Mouse (Mus musculus): ENCODE data around the gene Mtfmt. TPM values are rescaled to one million over a fixed set of nuclear protein-coding genes. Genes with fewer than 3 reads are reported as not detected.

The Mtfmt gene
- 20.0 and 20.8 TPM in 2 replicates for polyA plus RNA-seq (2014; fragmentation: Nextera tagmentation; extraction: Ambion mirVana)

- H3K36me3 ChIP-seq (replicated peaks; ENCODE audit: control insufficient read depth, insufficient read depth, low read depth, low read length): no peaks in the 10 kb centered on the region
- DNase-seq (ENCODE audit: low spot score): peak; percentile 97
- H3K4me2 ChIP-seq (ENCODE audit: low read depth, low read length): peak within 1 kb of the TSS; percentile 72
- no peaks in the 10 kb centered on the region for H3K9me3 ChIP-seq (replicated peaks; ENCODE audit: control insufficient read depth, low read length)
- H3K4me1 ChIP-seq (ENCODE audit: control insufficient read depth, insufficient read depth, low read length): 0 out of 2 replicates have a peak, but pooled peaks cover 3% of the 10 kb centered on the region
- under 1% methylated on average over 54 of the region's 54 CpGs for WGBS
- peak within 1 kb of the TSS; percentile 93 for H3K4me3 ChIP-seq (ENCODE audit: low read depth, low read length)
- H3K27me3 ChIP-seq (ENCODE audit: control insufficient read depth, insufficient read depth, low read length): no peaks in the 10 kb centered on the region
- H3K27ac ChIP-seq (replicated peaks; ENCODE audit: low read depth, low read length): no peak within 1 kb of the TSS
- ATAC-seq (replicated peaks; ENCODE audit: insufficient number of reproducible peaks, low FRiP score, low TSS enrichment, low read depth): peak; percentile 85
- H3K9ac ChIP-seq (replicated peaks; ENCODE audit: low read length): peak within 1 kb of the TSS; percentile 84
Observed at GRCm38 (mm10) chr9:65435671-65436301, at the start of gene Mtfmt. Gene Mtfmt, plus strand, starts transcription at chr9:65435782.

DNA sequence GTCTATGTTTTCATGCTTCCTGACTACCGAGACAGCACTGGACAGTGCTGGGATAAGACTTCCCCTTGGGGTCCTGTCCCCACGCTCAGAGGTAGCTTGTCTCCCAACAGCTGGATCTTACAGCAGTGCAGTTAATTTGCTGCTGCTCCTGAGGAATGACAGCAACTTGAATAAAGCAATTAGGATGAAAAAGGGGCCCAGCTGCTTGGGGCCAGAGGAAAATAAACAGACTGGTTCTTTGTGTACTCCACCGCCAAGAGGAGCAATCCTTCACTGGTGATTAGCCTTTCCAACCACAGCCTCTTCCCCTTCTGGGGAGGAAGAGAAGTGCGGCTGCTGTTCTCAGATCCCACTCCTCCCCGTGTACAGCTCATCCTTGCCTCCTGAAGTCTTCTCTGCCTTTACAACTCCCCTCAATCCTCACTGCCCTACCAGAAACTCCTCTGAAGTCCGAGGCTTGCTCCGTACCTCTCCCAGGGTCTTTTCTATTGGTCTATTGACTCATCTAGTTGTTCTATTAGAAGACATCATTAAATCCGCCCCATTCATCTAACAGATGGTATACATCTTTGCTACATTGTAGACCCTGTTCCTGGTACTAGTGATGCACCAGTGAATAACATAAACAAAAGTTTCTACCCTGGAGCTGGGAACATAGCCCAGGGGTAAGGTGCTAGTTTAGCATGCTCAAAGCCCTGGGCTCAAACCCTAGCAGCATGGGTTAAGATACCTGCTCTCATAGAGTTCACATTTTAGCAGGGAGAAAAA, 49.0 kb upstream of the Mtfmt start:
- H3K9ac ChIP-seq (replicated peaks; ENCODE audit: low read length): no peak overlapping the region
- DNase-seq (ENCODE audit: low spot score) (peak; percentile 23), ATAC-seq (replicated peaks; ENCODE audit: insufficient number of reproducible peaks, low FRiP score, low TSS enrichment, low read depth) (no peak)
- no peaks in the 10 kb centered on the region for H3K36me3 ChIP-seq (replicated peaks; ENCODE audit: control insufficient read depth, insufficient read depth, low read depth, low read length)
- H3K9me3 ChIP-seq (replicated peaks; ENCODE audit: control insufficient read depth, low read length): no peaks in the 10 kb centered on the region
- H3K4me1 ChIP-seq (ENCODE audit: control insufficient read depth, insufficient read depth, low read length): no peaks in the 10 kb centered on the region
- WGBS: 25% methylated on average over 8 of the region's 8 CpGs
- peaks cover 16% of the 10 kb centered on the region for H3K27me3 ChIP-seq (ENCODE audit: control insufficient read depth, insufficient read depth, low read length)
- H3K27ac ChIP-seq (replicated peaks; ENCODE audit: low read depth, low read length): no peak overlapping the region
- H3K4me3 ChIP-seq (ENCODE audit: low read depth, low read length): no peak overlapping the region
- no peak overlapping the region for H3K4me2 ChIP-seq (ENCODE audit: low read depth, low read length)

- peak overlapping the region; percentile 36 for H3K4me3 ChIP-seq (ENCODE audit: low read depth, low read length)
- H3K27me3 ChIP-seq (ENCODE audit: control insufficient read depth, insufficient read depth, low read length): peaks cover 25% of the 10 kb centered on the region
- H3K4me1 ChIP-seq (ENCODE audit: control insufficient read depth, insufficient read depth, low read length): no peaks in the 10 kb centered on the region
- H3K9ac ChIP-seq (replicated peaks; ENCODE audit: low read length): peak overlapping the region; percentile 60
- H3K36me3 ChIP-seq (replicated peaks; ENCODE audit: control insufficient read depth, insufficient read depth, low read depth, low read length): no peaks in the 10 kb centered on the region
- no peak overlapping the region for H3K27ac ChIP-seq (replicated peaks; ENCODE audit: low read depth, low read length)
- 17% methylated on average over 96 of the region's 96 CpGs for WGBS
- peak; percentile 44; the same call in 1 of the 2 replicates for ATAC-seq (replicated peaks; ENCODE audit: insufficient number of reproducible peaks, low FRiP score, low TSS enrichment, low read depth)
- no peaks in the 10 kb centered on the region for H3K9me3 ChIP-seq (replicated peaks; ENCODE audit: control insufficient read depth, low read length)
- peak; percentile 54 for DNase-seq (ENCODE audit: low spot score)
- peak overlapping the region; percentile 50 for H3K4me2 ChIP-seq (ENCODE audit: low read depth, low read length)
Observed at GRCm38 (mm10) chr9:65390752-65391612, 44.6 kb upstream of the Mtfmt start.

- H3K27me3 ChIP-seq (ENCODE audit: control insufficient read depth, insufficient read depth, low read length): peaks cover 25% of the 10 kb centered on the region
- 37% methylated on average over 8 of the region's 8 CpGs for WGBS
- H3K27ac ChIP-seq (replicated peaks; ENCODE audit: low read depth, low read length): no peak within 1 kb of the TSS
Observed at GRCm38 (mm10) chr9:65391613-65391964, 44.0 kb upstream of the Mtfmt start, which contains the start of gene Kbtbd13. Gene Kbtbd13, minus strand, starts transcription at chr9:65391652.

GRCm38 (mm10) chr9:65392638-65393364, 42.8 kb upstream of the Mtfmt start:
- no peak overlapping the region for H3K4me3 ChIP-seq (ENCODE audit: low read depth, low read length)
- H3K9me3 ChIP-seq (replicated peaks; ENCODE audit: control insufficient read depth, low read length): no peaks in the 10 kb centered on the region
- H3K27me3 ChIP-seq (ENCODE audit: control insufficient read depth, insufficient read depth, low read length): peaks cover 25% of the 10 kb centered on the region
- no peak overlapping the region for H3K4me2 ChIP-seq (ENCODE audit: low read depth, low read length)
- ATAC-seq (replicated peaks; ENCODE audit: insufficient number of reproducible peaks, low FRiP score, low TSS enrichment, low read depth) (no peak), DNase-seq (ENCODE audit: low spot score) (peak; percentile 80)
- no peak overlapping the region for H3K9ac ChIP-seq (replicated peaks; ENCODE audit: low read length)
- no peaks in the 10 kb centered on the region for H3K4me1 ChIP-seq (ENCODE audit: control insufficient read depth, insufficient read depth, low read length)
- H3K27ac ChIP-seq (replicated peaks; ENCODE audit: low read depth, low read length): no peak overlapping the region
- no peaks in the 10 kb centered on the region for H3K36me3 ChIP-seq (replicated peaks; ENCODE audit: control insufficient read depth, insufficient read depth, low read depth, low read length)
- 26% methylated on average over 6 of the region's 6 CpGs for WGBS

More at GRCm38 (mm10) chr9:65391613-65391964, 44.0 kb upstream of the Mtfmt start, which contains the start of gene Kbtbd13:
- peak within 1 kb of the TSS; percentile 36 for H3K4me3 ChIP-seq (ENCODE audit: low read depth, low read length)
- H3K4me2 ChIP-seq (ENCODE audit: low read depth, low read length): peak within 1 kb of the TSS; percentile 50
- H3K9me3 ChIP-seq (replicated peaks; ENCODE audit: control insufficient read depth, low read length): no peaks in the 10 kb centered on the region
- no peak for ATAC-seq (replicated peaks; ENCODE audit: insufficient number of reproducible peaks, low FRiP score, low TSS enrichment, low read depth)
- H3K9ac ChIP-seq (replicated peaks; ENCODE audit: low read length): peak within 1 kb of the TSS; percentile 60
- no peaks in the 10 kb centered on the region for H3K36me3 ChIP-seq (replicated peaks; ENCODE audit: control insufficient read depth, insufficient read depth, low read depth, low read length)
- DNase-seq (ENCODE audit: low spot score): no peak
- no peaks in the 10 kb centered on the region for H3K4me1 ChIP-seq (ENCODE audit: control insufficient read depth, insufficient read depth, low read length)

DNA sequence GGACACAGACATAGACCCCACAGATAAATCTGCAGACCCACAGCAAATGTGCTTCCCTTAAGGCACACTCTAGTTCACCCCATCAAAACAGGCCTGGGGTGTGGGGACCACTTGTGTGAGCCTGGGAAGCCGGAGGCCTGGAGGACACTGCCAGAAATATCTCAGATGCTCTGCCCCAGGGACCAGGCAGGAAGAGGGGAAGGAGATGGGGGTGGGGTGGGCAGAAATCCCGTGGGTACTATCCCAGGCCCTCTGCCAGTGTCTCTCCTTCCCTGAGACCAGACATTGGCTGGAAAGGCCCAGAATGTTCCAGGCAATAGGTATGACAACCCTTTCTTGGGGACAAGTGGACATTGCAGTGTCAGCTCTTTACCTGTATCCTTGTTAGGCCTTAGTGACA, 42.0 kb upstream of the Mtfmt start:
- H3K27ac ChIP-seq (replicated peaks; ENCODE audit: low read depth, low read length): no peak overlapping the region
- no peaks in the 10 kb centered on the region for H3K36me3 ChIP-seq (replicated peaks; ENCODE audit: control insufficient read depth, insufficient read depth, low read depth, low read length)
- H3K27me3 ChIP-seq (ENCODE audit: control insufficient read depth, insufficient read depth, low read length): peaks cover 25% of the 10 kb centered on the region
- no peak overlapping the region for H3K4me2 ChIP-seq (ENCODE audit: low read depth, low read length)
- ATAC-seq (replicated peaks; ENCODE audit: insufficient number of reproducible peaks, low FRiP score, low TSS enrichment, low read depth): no peak
- no peaks in the 10 kb centered on the region for H3K9me3 ChIP-seq (replicated peaks; ENCODE audit: control insufficient read depth, low read length)
- DNase-seq (ENCODE audit: low spot score): no peak
- no peaks in the 10 kb centered on the region for H3K4me1 ChIP-seq (ENCODE audit: control insufficient read depth, insufficient read depth, low read length)
- H3K4me3 ChIP-seq (ENCODE audit: low read depth, low read length): no peak overlapping the region
- H3K9ac ChIP-seq (replicated peaks; ENCODE audit: low read length): no peak overlapping the region
- WGBS: 32% methylated on average over 2 of the region's 2 CpGs

- ATAC-seq (replicated peaks; ENCODE audit: insufficient number of reproducible peaks, low FRiP score, low TSS enrichment, low read depth): no peak
- no peak for DNase-seq (ENCODE audit: low spot score)
- no peak overlapping the region for H3K27ac ChIP-seq (replicated peaks; ENCODE audit: low read depth, low read length)
- H3K9me3 ChIP-seq (replicated peaks; ENCODE audit: control insufficient read depth, low read length): no peaks in the 10 kb centered on the region
- 61% methylated on average over 2 of the region's 2 CpGs for WGBS
- H3K4me3 ChIP-seq (ENCODE audit: low read depth, low read length): no peak overlapping the region
- no peaks in the 10 kb centered on the region for H3K36me3 ChIP-seq (replicated peaks; ENCODE audit: control insufficient read depth, insufficient read depth, low read depth, low read length)
- H3K4me1 ChIP-seq (ENCODE audit: control insufficient read depth, insufficient read depth, low read length): no peaks in the 10 kb centered on the region
- no peak overlapping the region for H3K4me2 ChIP-seq (ENCODE audit: low read depth, low read length)
- H3K27me3 ChIP-seq (ENCODE audit: control insufficient read depth, insufficient read depth, low read length): peaks cover 25% of the 10 kb centered on the region
- H3K9ac ChIP-seq (replicated peaks; ENCODE audit: low read length): no peak overlapping the region
Observed at GRCm38 (mm10) chr9:65394360-65394759, 41.2 kb upstream of the Mtfmt start.
